Mouse (Mus musculus): Measurements from ENCODE around the gene Olfr149. TPM values are rescaled to one million over a fixed set of nuclear protein-coding genes. Genes with fewer than 3 reads are reported as not detected.
"Not testable (repeated sequence)": the region's sequence is repeated elsewhere in the genome, so short reads cannot be mapped to it uniquely, and the experiment has no call there.

Olfr149 gene
- not detected in 2 replicates for polyA plus RNA-seq (2016; fragmentation: Nextera tagmentation; extraction: Ambion mirVana)

DNA sequence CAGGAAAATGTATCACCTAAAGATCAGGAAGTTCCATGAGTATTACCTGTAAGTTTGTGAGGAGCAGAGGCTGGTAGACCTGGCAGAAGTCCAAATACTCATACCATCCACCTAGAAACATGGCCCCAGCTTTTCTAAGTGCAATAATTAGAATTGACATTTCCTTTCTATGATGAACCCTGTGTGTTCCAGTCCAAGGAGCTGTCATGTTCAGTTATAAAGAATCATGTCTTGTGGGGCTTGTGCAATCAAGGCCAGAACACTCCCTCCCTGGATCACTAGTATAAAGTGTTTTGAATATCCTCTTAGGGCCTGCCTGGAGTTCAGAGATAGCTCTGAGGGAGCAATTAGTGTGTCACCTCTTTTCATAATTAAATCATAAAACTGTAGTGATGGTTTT lies at the start of gene Olfr149:
Gene Olfr149, minus strand, starts transcription at position 101 of the 400 bp plus-strand sequence.
- Histone ChIP-seq H3K36me3 (no peaks in the 10 kb centered on the region), H3K4me1 (replicated peaks) (no peaks in the 10 kb centered on the region), H3K27ac (no peak within 1 kb of the TSS), H3K27me3 (ENCODE audit: insufficient read depth, poor library complexity, severe bottlenecking) (no peaks in the 10 kb centered on the region), H3K9me3 (no peaks in the 10 kb centered on the region), H3K4me3 (no peak within 1 kb of the TSS)
- no peak for DNase-seq (ENCODE audit: low spot score)

DNA sequence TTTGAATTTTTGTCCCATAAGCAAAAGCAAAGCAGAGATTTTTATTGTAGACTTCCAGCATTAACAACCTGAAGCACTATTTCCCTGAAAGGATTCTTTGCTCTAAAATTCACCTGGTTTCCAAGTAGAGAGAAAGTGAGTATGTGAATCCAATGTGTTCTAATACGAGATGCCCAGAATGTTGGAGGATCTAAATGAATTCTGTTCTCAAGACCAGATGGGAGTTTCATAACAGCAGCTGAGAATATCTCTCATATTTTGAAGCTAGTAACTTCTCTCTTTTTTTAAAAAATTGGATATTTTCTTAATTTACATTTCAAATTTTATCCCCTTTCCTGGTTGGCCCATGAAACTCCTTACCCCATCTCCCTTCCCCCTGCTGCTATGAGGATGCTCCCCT lies 39.5 kb upstream of the Olfr149 start:
- 90% methylated on average over 1 of the region's 1 CpGs for WGBS
- H3K27ac ChIP-seq: no peak overlapping the region
- no peak for DNase-seq (ENCODE audit: low spot score)
- H3K4me3 ChIP-seq: no peak overlapping the region
- no peaks in the 10 kb centered on the region for H3K9me3 ChIP-seq
- H3K4me1 ChIP-seq (replicated peaks): no peaks in the 10 kb centered on the region
- H3K27me3 ChIP-seq (ENCODE audit: insufficient read depth, poor library complexity, severe bottlenecking): no peaks in the 10 kb centered on the region
- H3K36me3 ChIP-seq: no peaks in the 10 kb centered on the region

- no peak for DNase-seq (ENCODE audit: low spot score)
- no peak within 1 kb of the TSS for H3K27ac ChIP-seq
- no peaks in the 10 kb centered on the region for H3K27me3 ChIP-seq (ENCODE audit: insufficient read depth, poor library complexity, severe bottlenecking)
- no peaks in the 10 kb centered on the region for H3K36me3 ChIP-seq
- no peaks in the 10 kb centered on the region for H3K9me3 ChIP-seq
- H3K4me1 ChIP-seq (replicated peaks): no peaks in the 10 kb centered on the region
- no peak within 1 kb of the TSS for H3K4me3 ChIP-seq
These were observed 39.0 kb upstream of the Olfr149 start, which contains the start of gene Olfr967 for GRCm38 (mm10) chr9:39745949-39746348. TSS of gene Olfr967 (plus strand) at chr9:39746249.

DNA sequence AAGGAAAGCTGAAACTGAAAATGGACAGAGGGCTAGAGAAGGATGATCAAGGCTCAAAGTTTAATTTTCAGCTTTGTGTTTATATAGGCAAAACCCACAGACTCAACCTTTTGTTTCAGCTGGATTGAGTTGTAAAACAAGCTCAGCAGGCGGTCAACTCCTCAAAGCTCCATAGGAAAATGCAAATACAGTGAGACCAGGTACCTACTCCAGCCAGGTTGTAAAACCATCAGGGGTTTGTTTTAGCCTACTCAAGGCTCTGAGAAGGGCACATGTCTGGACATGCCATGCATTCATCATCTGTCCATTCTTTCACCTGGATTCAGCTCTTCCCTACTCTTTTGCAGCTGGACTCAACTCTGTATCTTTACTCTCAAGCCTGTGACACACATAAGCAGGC lies 33.8 kb upstream of the Olfr149 start:
- DNase-seq (ENCODE audit: low spot score): no peak
- Histone ChIP-seq H3K9me3 (no peaks in the 10 kb centered on the region), H3K36me3 (no peaks in the 10 kb centered on the region), H3K4me1 (replicated peaks) (no peaks in the 10 kb centered on the region), H3K27ac (no peak overlapping the region), H3K27me3 (ENCODE audit: insufficient read depth, poor library complexity, severe bottlenecking) (no peaks in the 10 kb centered on the region), H3K4me3 (no peak overlapping the region)
- whole genome bisulfite sequencing: 89% methylated on average over 1 of the region's 1 CpGs

DNA sequence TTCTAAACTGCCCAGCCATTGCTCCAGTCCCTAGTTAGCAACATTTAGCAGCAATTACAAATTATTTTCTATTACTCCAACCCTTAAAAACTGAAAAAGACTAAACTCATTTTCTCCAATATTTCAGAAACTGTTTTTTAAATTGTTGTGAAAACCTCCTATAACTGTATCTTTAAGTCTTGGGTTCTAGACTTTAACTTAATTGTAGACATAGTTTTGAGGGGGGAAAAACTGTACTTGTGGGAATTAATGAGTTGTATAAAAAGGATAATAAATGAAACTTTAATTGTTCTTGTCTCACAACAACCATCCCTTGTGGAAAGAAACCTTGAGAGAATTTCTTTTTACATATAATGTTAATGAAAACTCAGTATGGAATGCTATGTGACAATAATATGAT lies 23.8 kb upstream of the Olfr149 start, which contains the start of gene Olfr150:
Gene Olfr150, plus strand, starts transcription at position 301 of the 400 bp plus-strand sequence.
- Histone ChIP-seq H3K36me3 (no peaks in the 10 kb centered on the region), H3K9me3 (no peaks in the 10 kb centered on the region), H3K27ac (no peak within 1 kb of the TSS), H3K4me3 (no peak within 1 kb of the TSS), H3K4me1 (replicated peaks) (no peaks in the 10 kb centered on the region), H3K27me3 (ENCODE audit: insufficient read depth, poor library complexity, severe bottlenecking) (no peaks in the 10 kb centered on the region)
- no peak for DNase-seq (ENCODE audit: low spot score)

- no peaks in the 10 kb centered on the region for H3K36me3 ChIP-seq
- H3K4me1 ChIP-seq (replicated peaks): no peaks in the 10 kb centered on the region
- DNase-seq (ENCODE audit: low spot score): no peak
- H3K27me3 ChIP-seq (ENCODE audit: insufficient read depth, poor library complexity, severe bottlenecking): no peaks in the 10 kb centered on the region
- no peak within 1 kb of the TSS for H3K4me3 ChIP-seq
- H3K27ac ChIP-seq: no peak within 1 kb of the TSS
- H3K9me3 ChIP-seq: no peaks in the 10 kb centered on the region
These were observed 4.1 kb upstream of the Olfr149 start, which contains the start of gene Olfr965 for GRCm38 (mm10) chr9:39711053-39711452. TSS of gene Olfr965 (plus strand) at chr9:39711353.

GRCm38 (mm10) chr9:39708958-39709357 lies 2.0 kb upstream of the Olfr149 start:
- Histone ChIP-seq H3K4me1 (replicated peaks) (no peaks in the 10 kb centered on the region), H3K9me3 (no peaks in the 10 kb centered on the region), H3K36me3 (no peaks in the 10 kb centered on the region), H3K27ac (no peak overlapping the region), H3K4me3 (no peak overlapping the region), H3K27me3 (ENCODE audit: insufficient read depth, poor library complexity, severe bottlenecking) (no peaks in the 10 kb centered on the region)
- no peak for DNase-seq (ENCODE audit: low spot score)
- 70% methylated on average over 3 of the region's 3 CpGs for WGBS

- H3K4me1 ChIP-seq (replicated peaks); H3K9me3 ChIP-seq; DNase-seq (ENCODE audit: low spot score); H3K4me3 ChIP-seq; H3K27ac ChIP-seq; H3K27me3 ChIP-seq (ENCODE audit: insufficient read depth, poor library complexity, severe bottlenecking); H3K36me3 ChIP-seq: not testable (repeated sequence)
- WGBS: 82% methylated on average over 8 of the region's 8 CpGs
These were observed 5.8 kb downstream of the Olfr149 start for GRCm38 (mm10) chr9:39701123-39701522.

- no peak for DNase-seq (ENCODE audit: low spot score)
- H3K27ac ChIP-seq: no peak overlapping the region
- no peaks in the 10 kb centered on the region for H3K27me3 ChIP-seq (ENCODE audit: insufficient read depth, poor library complexity, severe bottlenecking)
- no peaks in the 10 kb centered on the region for H3K9me3 ChIP-seq
- H3K4me1 ChIP-seq (replicated peaks): no peaks in the 10 kb centered on the region
- WGBS: 79% methylated on average over 2 of the region's 2 CpGs
- H3K36me3 ChIP-seq: no peaks in the 10 kb centered on the region
- H3K4me3 ChIP-seq: no peak overlapping the region
These were observed 27.6 kb downstream of the Olfr149 start for GRCm38 (mm10) chr9:39679280-39679679.

GRCm38 (mm10) chr9:39678557-39678956 lies 28.4 kb downstream of the Olfr149 start:
- H3K36me3 ChIP-seq: no peaks in the 10 kb centered on the region
- no peaks in the 10 kb centered on the region for H3K9me3 ChIP-seq
- H3K27ac ChIP-seq: no peak overlapping the region
- H3K27me3 ChIP-seq (ENCODE audit: insufficient read depth, poor library complexity, severe bottlenecking): no peaks in the 10 kb centered on the region
- no peaks in the 10 kb centered on the region for H3K4me1 ChIP-seq (replicated peaks)
- H3K4me3 ChIP-seq: no peak overlapping the region
- 93% methylated on average over 2 of the region's 2 CpGs for WGBS
- no peak for DNase-seq (ENCODE audit: low spot score)

DNA sequence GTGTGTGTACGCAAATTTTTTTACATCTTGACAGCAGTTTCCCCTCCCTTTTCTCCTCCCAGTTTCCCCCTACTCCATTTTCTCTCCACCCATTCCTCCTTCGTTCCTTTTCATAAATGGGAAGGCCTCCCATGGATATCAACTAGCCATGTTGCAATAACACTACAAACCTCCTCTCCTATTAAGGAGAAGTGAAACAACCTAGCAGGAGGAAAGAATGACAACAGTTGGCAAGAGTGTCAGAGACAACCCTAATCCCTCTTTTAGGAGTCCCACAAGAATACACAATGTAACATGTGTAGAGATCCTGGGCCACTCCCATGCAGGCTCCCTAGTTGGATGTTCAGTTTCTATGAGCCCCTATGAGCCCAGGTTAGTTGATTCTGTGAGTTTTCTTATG lies 32.1 kb downstream of the Olfr149 start:
- Histone ChIP-seq H3K36me3 (no peaks in the 10 kb centered on the region), H3K27me3 (ENCODE audit: insufficient read depth, poor library complexity, severe bottlenecking) (no peaks in the 10 kb centered on the region), H3K27ac (no peak overlapping the region), H3K4me3 (no peak overlapping the region), H3K4me1 (replicated peaks) (no peaks in the 10 kb centered on the region), H3K9me3 (no peaks in the 10 kb centered on the region)
- 83% methylated on average over 2 of the region's 2 CpGs for WGBS
- DNase-seq (ENCODE audit: low spot score): no peak

DNA sequence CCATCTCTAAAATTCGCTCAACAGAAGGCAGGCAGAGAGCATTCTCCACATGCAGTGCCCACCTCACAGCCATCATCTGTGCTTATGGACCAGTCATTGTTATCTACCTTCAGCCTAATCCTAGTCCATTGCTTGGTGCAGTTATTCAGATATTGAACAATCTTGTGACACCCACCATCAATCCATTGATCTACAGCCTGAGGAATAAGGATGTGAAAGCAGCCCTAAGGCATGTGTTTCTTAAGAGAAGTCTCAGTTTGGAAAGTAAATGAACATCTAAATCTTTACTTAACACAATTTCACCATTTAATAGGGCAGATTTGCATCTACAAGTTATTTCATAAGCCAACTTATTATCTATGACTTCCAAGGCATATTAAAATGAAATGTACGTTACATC lies 37.2 kb downstream of the Olfr149 start:
- Histone ChIP-seq H3K4me3 (no peak overlapping the region), H3K9me3 (no peaks in the 10 kb centered on the region), H3K27ac (no peak overlapping the region), H3K36me3 (no peaks in the 10 kb centered on the region), H3K4me1 (replicated peaks) (no peaks in the 10 kb centered on the region), H3K27me3 (ENCODE audit: insufficient read depth, poor library complexity, severe bottlenecking) (no peaks in the 10 kb centered on the region)
- 85% methylated on average over 2 of the region's 2 CpGs for WGBS
- DNase-seq (ENCODE audit: low spot score): no peak

DNA sequence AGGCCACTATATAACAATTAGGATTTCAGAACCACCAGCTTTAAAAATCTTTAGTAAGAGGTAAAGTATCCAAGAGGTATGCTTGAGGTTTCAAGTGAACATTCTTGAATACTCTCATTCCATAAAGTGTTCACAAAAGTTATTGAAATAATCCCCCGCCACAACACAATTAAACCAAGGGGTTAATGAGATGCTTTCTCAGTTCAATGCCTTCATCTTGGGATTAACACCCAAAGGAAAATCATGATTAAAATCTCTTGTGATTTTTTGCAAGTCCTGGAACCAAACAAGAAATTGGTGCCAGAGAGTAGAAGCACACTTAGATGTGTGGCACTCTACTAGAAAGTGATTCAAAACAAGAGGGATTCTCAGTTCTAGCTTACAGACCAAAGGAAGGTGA lies 40.0 kb downstream of the Olfr149 start, which contains the start of gene Olfr963:
Gene Olfr963, plus strand, starts transcription at position 301 of the 400 bp plus-strand sequence.
- no peaks in the 10 kb centered on the region for H3K36me3 ChIP-seq
- DNase-seq (ENCODE audit: low spot score): no peak
- H3K27me3 ChIP-seq (ENCODE audit: insufficient read depth, poor library complexity, severe bottlenecking): no peaks in the 10 kb centered on the region
- no peak within 1 kb of the TSS for H3K4me3 ChIP-seq
- 0 out of 2 replicates have a peak, but pooled peaks cover under 1% of the 10 kb centered on the region for H3K9me3 ChIP-seq
- no peak within 1 kb of the TSS for H3K27ac ChIP-seq
- 93% methylated on average over 1 of the region's 1 CpGs for WGBS
- H3K4me1 ChIP-seq (replicated peaks): no peaks in the 10 kb centered on the region

GRCm38 (mm10) chr9:39654756-39655396 lies 52.0 kb downstream of the Olfr149 start:
- no peak overlapping the region for H3K4me3 ChIP-seq
- no peak overlapping the region for H3K27ac ChIP-seq
- no peaks in the 10 kb centered on the region for H3K9me3 ChIP-seq
- H3K36me3 ChIP-seq: no peaks in the 10 kb centered on the region
- no peaks in the 10 kb centered on the region for H3K4me1 ChIP-seq (replicated peaks)
- 82% methylated on average over 6 of the region's 6 CpGs for WGBS
- DNase-seq (ENCODE audit: low spot score): no peak
- H3K27me3 ChIP-seq (ENCODE audit: insufficient read depth, poor library complexity, severe bottlenecking): no peaks in the 10 kb centered on the region

All from hindbrain, embryonic 10.5 days (tissue).